Mouse (Mus musculus) gastrocnemius, postnatal 25 days (tissue): Measurements from ENCODE around the gene Msi2. TPM values are rescaled to one million over a fixed set of nuclear protein-coding genes. Genes with fewer than 3 reads are reported as not detected.
A peak's percentile ranks its signal among the peaks of the same experiment; 100 is the strongest.

Experiments used
- DNase-seq: peaks from one replicate; pipeline ENCODE4 v3.0.0; 2022
- total RNA-seq, 2 experiments: library from RNA; stranded (reverse); gene quantifications; 1 replicate in 1 of 2; 2 replicates in 1 of 2; pipeline ENCODE4 v1.2.3; 2021

The Msi2 gene
- total RNA-seq, 2 experiments from 2014 or later: 158 TPM

DNA sequence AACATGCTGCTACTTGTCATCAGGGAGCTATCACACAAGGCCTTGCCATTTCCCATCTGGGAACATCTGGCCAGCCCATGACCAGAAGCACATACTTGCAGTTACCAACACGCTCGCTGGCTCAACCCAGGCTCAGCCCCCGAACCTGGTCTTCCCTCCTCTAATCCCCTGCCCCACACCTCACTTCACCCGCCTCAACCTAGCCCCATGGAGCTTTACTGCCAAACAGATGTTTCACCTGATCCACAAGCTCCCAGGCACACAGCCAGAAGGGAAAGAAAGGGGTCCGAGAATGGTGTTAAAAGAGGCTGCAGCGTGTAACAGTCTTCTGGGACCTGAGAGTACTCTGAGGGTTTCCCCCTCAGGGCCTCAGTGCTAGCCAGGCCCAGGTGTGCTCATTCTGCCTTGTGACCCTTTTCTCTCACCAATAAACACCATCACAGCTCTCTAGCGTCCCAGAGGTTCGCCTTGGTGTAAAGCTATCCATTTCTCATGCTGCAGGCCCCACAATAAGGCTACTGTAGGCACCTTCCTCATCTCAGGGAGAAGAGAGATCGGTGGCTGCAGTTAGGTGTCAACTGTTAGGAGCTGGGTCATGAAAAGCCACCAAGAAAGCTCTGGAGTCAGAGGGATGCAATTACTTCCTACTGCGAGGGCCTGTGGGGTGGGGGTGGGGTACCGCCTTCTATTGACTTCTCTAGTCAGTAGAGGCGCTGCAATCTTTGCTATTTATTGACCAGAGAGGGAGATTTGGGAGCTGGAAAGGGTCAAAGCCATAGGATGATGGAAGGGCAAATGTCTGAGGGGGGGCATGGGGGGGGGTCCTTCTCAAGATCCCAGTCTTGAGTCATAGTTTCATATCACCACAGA, 276.2 kb downstream of the Msi2 start:
- DNase-seq: no peak

DNA sequence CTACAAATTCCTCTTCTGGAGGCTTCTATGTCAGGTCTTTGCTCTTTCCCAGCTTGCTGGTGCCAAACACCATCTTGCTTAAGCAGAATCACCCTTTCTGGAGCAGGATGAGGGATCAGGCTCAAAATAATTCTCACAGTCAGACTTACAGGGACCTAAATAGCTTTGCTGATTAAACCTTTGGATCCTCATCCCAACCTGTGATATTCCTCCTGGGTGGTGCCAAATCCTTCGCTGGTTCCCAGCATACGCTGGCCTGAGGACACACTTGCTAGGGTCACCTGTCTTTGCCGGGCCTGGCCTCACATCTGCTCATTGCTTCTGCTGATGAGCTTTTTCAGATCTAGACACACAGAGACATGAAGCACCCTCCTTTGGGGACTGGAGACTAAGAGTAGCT, 279.7 kb downstream of the Msi2 start:
- peak; percentile 37 for DNase-seq

DNA sequence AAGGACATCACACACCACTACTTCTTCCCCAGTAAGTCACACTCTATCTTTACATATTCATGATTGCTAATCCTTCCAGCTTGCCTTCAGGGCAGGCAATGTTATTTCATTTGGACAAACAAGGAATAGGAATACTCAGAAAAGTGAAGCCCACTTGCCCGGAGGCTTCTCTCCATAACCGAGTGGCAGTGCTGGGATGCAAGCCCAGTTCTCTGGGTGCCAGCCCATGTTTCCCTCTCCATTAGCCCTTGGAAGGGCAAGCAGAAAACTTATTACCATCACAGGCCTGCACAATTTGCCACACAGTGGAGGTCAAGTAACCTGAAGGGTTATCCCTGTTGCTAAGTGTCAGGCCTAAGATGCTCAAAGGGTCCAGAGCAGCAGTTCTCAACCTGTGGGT, 281.7 kb downstream of the Msi2 start:
- DNase-seq: no peak

DNA sequence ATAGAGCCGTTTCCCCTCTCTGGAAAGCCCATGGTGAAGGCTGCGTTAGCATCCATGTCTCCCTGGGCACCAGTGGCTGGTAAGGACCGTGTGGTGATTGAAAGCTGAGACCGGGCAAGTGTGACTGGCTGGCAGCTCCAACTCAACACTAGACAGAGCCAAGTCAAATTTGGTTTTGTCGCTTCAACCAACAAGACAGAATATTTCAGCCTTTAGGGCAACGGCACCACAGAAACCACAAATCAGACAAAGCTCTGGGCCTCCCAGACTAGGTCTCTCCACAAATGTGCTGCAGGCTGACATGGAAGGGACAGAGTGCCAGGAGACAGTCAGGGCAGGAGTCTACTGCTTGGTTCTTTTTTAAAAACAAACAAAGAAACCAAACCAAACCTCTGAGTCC, 282.8 kb downstream of the Msi2 start:
- no peak for DNase-seq

DNA sequence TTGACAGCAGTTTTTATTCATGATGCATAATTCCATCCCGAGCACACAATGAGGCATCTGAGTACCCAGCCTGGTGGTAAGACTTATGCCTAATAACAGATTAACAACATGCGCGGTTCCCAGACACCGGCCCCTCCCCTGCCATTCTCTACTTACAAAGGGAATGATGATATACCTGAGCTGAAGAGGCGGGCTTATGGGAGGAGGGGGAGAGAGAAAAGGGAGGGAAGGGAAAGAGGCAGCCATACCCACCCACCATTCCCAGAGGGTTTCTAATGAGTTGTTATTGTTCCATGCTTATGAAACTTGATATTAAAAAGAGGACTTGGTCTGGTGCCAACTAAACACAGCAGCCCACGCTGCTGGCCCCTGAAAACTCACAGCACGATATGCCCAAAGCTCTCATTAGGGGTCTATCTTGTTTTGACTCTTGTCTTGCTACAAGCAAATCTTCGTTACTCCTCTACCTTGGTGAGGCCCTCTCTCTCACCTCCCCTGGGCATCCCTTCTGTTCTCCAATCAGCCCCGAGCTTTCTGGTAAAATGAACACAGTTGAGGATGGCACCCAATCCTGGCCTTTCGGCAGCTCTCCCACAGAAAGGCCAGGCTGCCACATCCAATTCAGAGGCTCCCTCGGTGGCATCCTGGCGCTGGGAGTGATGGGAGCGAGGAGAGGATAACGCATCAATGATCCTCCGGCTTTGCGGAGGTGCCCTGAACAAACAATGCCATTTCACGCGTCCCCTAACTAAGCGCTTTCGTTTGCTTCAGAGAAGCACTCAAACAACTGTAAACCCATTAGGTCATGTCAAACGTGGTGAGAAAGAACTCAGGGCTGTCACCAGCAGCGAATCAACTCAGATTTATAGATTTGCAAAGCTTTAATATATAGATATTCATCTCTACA, 286.7 kb downstream of the Msi2 start:
- DNase-seq: no peak

DNA sequence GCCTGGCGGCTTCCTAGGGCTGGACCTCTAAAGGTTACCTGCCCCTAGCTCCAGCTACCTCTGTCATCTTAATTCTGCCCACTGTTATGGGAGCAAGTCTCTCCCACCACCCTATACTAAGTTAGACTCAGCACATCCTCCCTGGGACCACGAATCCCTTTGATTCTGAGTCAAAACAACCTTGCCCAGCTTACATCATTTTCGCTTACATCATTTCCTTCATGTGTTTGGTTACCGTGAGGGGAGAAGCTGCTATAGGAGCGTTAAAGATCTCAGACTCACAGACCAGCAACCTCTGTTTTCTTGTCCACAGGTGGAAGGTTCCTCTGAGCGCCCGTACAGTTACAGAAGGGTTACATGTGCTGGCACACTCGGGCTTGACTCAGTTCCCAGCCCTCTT, 288.0 kb downstream of the Msi2 start:
- no peak for DNase-seq

DNA sequence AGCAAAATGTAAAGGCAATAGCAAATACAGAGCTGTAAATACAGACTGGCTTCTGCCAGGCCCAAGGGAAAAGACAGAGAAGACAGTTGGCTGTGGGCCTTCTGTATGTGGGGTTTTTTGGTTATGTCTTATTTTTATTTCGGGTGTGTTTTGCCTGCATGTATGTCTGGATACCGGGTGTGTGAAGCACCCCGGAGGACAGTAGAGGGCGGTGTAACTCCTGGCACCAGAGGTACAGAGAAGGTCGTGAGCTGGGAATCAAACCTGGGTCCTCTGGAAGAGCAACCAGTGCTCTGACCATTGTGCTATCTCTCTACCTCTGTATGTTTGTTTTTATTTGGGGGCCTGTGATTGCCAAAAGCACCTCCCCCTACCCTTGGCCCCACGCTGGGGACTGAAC, 288.6 kb downstream of the Msi2 start:
- DNase-seq: no peak

DNA sequence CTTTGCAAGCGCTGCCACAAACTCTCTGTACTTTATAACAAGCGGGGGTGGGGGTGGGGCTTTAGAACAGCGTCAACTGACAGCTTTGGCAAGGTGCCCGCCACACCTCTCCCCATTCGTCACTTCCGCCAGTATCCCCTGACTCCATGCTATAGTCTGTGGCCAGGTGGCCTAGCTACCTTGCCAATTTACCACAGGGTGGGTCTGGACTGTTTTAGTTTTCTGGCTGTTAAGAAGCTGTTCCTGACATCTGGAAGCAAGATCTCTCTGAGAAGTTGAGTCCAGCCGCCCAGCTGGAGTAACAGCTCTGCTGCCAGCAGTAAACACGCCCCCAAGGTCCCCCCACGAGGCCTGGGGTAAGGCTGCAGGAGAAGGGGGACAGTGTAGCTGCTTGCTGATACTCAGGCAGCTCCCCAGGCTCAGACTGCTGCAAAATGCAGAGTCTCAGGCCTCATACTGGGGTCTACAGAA, 292.6 kb downstream of the Msi2 start:
- DNase-seq: peak; percentile 25

DNA sequence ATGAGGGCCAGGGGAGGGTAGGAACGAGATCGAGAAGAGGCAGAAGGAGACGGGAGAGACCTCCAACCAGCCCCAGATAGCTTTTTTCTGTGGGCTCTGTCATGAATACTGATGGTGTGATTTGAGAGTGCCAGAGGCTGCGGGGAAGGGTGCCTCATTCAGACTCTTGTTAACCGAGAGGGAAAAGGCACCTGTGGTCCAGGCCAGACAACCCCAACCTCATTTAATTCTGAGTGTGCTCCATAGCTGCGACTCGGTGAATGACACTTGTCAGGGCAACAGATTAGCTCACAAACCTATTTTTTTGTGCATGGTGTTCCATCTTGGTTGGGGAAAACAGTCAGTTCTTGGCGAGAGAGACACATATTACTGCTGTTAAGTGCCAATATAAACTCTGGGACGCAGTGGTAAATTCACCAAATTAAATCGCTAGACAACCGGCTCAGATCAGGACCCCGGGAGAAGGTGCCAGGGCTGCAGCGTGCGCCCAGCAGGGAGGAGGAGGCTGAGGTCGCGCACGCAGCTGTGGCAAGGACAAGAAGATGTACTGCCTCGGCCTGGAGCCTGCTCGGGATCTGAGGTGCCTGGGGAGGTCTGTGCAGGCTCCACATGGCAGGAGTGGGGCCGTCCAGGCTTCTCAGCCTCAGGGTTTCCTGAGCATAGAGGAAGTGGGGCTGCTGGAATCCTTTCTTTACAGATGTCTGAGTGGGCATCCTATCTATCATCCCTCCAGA, 294.1 kb downstream of the Msi2 start:
- DNase-seq: no peak

DNA sequence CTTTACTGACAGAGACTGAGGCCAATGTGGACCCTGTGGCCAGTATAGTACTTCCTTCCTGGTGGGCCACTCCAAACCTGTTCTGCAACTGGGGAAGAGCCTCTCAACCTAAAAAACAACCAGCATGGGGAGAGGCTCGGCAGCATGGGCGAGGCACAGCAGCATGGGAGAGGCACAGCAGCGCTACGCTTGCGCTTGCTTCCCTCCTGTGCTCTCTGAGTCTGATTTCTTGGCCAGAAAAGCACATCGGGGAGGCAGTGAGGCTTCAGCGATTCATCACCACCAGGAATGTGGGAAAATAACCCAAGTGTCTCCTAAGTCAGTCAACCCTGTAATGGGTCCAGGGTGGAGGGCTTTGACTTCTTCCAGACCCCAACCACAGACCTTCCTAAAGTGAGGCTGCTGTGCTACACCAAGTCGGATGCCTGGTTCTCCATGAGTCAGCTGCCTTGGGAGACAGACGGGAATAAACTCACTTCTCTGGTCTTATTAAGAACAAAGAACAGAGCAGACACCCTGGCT, 297.2 kb downstream of the Msi2 start:
- no peak for DNase-seq

DNA sequence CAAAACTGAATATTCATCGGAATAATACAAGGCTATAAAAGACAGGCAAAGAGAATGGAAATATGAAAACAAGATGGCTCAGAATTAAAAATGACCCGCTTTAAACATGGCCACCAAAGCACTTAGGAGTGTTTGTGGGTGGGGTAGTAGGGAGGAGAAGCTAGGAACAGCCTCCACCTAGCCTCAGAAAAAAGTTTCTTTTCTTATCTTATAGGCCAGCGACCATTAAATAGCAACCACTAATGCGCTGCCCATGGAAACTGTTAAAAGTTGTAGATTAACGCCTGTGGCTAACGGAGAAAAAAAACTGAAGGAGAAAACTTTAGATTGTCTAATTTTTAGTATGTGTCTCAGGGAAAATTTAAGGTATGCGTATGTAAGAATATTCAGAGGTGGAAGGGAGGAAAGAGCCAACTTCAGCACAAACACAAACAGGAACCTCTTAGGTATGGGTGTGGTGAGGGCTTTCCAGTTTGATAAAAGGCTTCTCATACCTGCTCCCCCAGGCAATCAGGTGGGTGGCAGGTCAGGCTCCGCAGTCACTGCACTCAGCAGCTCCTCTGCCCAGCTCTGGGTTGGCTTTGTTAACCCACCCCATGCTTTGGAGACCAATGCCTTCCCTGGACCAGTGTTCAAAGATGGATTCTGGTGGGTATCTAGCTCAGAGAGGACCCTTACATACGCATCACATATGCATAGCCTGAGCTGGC, 298.5 kb downstream of the Msi2 start:
- no peak for DNase-seq

DNA sequence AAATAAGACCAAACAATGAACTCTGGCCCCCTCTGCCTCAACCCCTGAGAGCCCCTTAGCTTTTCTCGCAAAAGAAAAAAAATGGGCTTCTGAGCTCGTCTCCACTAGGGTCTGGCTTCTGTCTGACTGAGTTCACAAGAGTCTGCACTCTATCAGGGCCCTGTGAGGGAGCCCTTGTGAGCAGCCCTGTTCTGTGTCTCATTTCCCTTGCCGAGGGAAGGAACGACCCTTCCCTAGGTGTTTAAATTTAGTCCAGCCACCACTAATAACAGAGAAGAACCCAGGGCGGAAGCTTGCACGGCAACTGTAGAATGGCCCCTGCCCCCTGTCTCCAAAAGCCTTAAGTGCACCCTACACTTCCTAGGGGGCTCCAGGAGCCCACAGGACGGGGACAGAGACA, 299.2 kb downstream of the Msi2 start:
- no peak for DNase-seq

DNA sequence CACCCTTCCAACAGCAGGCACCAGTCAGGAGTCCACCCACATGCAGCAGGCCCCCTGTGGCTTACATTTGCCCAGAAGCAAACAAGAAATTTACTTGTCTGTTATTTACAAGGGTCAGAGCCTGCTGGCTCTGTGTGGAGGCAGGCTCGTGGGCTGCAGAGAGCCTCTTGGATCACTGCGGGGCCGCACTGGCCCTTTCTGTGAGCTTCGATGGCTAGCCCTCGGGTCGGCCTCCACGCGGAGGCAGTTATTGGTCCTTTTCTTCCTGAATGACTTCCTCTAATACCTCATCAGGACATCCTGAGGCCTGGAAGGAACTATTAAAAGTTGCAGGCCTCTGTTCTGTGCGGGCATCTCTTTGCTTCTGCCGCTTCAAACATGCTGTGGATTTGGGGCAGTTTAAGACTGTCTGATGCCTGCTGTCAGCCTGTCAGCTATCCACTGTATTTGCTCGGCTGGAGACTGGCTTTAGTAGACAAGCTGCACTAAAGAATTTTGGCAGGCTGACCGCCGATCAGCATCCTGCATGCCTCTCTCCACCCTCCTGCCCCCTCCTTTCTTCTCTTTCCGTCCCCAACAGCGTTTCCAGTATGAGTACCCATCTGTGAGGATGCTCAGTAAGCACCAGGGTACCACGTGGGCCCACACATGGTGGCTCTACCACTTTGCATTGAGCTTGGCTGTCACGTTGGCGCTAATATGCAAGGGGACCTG, 304.0 kb downstream of the Msi2 start:
- DNase-seq: no peak

DNA sequence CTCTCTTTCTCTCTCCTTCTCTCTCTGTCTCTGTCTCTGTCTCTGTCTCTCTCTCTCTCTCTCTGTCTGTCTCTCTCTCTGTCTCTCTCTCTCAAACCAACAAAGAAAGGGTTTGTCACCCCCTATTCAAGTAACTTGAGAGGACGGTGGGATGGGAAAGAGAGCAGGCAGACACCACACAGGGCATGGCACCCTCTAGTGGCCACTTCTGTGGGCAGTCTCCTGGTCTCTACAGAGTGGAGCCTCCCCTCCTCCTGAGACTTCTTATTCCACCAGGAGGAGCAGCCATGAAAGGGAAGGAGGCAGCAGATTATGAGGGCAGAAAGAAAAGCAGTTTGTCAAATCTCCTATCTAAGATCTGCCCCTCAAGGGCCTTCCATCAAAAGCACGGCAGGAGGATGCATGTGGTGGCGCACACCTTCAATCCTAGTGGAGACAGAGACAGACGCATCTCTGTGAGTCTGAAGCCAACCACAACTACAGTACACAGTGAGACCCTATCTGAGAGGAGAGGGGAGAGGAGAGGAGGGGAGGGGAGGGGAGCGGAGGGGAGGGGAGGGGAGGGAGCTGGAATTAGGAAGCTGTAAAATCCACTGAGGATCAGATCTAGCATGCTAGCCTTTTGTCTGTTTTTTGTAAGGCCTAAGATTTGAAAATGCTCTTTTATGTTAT, 305.8 kb downstream of the Msi2 start:
- peak; percentile 31 for DNase-seq

DNA sequence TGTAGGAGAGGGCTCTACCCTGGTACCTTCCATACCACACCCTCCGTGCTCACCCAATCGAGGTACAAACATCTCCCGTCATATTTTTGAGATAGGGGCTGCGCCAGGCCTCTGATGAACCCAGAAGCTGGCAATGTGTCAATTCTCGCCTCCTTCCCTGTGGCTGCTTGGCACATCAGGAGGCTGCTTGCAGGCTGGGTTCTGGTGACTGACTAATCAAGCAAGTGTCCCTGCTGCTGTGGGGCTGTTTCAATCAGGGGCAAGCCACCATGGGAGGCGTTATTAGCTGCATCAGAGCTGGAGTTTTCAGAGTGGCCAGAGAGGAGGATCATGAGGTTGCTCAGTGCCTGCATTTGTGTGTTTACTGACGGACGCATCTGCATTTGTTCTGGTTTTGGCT, 310.0 kb downstream of the Msi2 start:
- DNase-seq: no peak

DNA sequence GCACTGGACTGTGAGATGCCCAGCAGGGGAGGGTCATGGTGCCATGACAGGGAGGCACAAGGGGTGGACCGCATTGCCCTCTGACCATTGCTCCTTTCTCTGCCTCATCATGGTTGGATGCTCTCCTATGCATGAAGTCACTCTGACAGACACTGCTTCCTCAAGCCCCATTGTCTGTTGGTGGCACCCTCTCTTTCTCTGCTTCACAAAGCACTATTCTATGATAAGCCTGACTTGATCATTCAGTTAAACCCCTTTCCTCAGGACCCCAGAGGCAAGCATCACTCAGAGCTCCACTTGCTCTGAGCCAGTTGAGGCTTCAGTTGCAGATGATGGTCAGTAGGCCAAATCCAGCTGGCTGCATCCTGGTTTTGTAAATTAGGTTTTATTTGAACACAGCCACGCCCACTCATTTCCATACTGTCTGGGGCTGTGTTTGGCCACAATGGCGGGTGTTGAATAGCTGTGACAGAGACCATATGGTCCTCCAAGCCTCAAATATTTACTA, 311.9 kb downstream of the Msi2 start:
- DNase-seq: no peak

DNA sequence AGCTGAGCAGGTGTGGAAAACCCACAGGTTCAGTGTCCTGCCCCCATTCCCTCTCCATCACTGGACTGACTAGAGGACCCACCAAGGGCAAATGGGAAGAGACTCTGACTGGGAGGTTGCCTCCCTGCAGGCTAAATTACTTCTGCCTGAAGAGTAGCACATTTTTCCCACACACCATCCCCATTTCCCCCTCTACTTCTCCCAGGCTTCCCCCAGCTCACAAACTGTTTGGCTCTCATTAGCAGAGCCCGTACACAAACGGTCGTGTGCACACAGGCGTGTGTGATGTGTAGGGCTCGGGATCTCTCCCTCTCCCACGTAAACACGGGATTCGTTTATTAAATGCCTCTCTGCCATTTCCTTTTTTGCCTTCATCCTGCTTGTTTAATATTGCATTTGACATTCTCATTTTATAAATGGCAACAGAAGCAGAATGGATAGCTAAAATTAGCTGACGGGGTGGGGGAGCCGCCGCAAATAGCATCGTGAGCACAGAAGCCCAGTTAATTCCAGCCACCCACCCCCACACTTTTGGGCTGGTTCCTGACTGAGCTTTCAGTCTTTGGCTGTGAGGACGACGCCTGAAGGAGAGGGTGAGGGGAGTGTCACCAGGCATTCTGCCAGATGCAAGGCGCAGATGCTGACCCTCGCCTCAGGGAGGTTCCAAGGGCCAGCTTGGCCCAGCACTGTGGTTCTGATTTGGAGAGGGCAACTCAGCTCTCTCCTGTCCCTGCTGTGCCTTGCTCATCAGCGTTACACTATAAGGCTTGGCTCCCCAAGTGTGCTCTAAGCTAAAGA, 313.3 kb downstream of the Msi2 start:
- DNase-seq: peak; percentile 74

DNA sequence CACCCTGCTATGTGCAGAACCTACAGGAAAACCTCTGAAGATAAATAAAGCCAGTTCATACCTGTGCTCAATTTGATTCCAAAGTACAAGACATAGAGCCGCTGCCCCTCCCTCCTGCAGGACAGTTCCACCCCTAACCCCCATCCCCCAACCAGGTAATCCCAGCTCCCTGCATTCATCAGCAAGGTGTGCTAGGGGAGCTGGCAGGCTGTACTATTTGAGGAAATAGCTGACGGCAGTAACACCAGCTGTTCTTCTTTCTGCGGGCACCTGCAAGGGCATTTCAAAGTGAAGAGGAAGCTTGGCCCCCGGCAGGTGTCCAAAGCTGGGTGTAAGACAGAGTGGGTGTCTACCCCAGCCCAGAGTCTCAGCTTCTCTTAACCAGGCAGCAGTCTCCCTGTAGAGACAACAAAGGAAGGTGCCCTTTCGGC, 314.1 kb downstream of the Msi2 start:
- DNase-seq: no peak

DNA sequence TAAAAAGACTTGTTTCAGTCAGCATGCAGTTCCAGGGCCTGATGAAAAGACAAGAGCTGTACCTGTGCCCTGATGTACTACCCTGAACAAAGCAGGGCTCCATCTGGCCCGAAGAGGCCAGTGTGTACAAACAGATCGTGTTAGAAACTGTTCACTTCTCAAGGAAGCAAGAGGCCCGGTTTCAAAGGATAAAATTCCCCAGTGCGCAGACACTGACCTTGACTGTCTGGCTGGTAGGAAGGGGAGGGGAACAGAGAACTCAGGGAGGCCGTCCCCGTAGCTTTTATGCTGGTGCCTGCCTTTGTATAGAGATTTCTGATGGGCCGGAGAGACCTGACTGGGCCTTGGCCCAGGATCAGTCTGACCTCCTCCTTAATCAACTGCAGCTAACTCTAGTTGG, 316.0 kb downstream of the Msi2 start:
- DNase-seq: no peak
